Comparison of ENCODE assay signal across 8 mouse cellular contexts in genomic region chr2:90611959-90612571, GRCm38 (mm10). TPM values are rescaled to one million over a fixed set of nuclear protein-coding genes. Genes with fewer than 3 reads are reported as not detected.
A peak's percentile ranks its signal among the peaks of the same experiment; 100 is the strongest.
DNase-seq lines count a peak whose midpoint lies in the region; ATAC-seq lines count a peak whose summit lies in the region.

No protein-coding gene starts in this region.

- no peak overlapping the region for H3K4me3 ChIP-seq in intestine, embryonic 14.5 days (ENCODE audit: low read depth, low read length)
- no peak overlapping the region for H3K4me3 ChIP-seq in forebrain, embryonic 11.5 days (ENCODE audit: low read depth, low read length)

- H3K4me1 ChIP-seq in intestine, embryonic 14.5 days (replicated peaks; ENCODE audit: control insufficient read depth, insufficient read depth, low read length), result no peaks in the 10 kb centered on the region
- no peaks in the 10 kb centered on the region for H3K4me1 ChIP-seq in forebrain, embryonic 11.5 days (replicated peaks; ENCODE audit: control insufficient read depth, insufficient read depth, low read length)

- H3K27ac ChIP-seq in intestine, embryonic 14.5 days (ENCODE audit: low read depth), result no peak overlapping the region
- no peak overlapping the region for H3K27ac ChIP-seq in forebrain, embryonic 11.5 days (ENCODE audit: low read depth, low read length)

- H3K27me3 ChIP-seq in intestine, embryonic 14.5 days (replicated peaks; ENCODE audit: control insufficient read depth, insufficient read depth, low read length), result no peaks in the 10 kb centered on the region
- H3K27me3 ChIP-seq in forebrain, embryonic 11.5 days (ENCODE audit: control insufficient read depth, insufficient read depth, low read length), result no peaks in the 10 kb centered on the region

- 84% methylated on average over 10 of the region's 10 CpGs for WGBS in intestine, embryonic 14.5 days
- 86% methylated on average over 10 of the region's 10 CpGs for WGBS in forebrain, embryonic 11.5 days

- H3K9ac ChIP-seq in intestine, embryonic 14.5 days (ENCODE audit: low read length), result no peak overlapping the region
- H3K9ac ChIP-seq in forebrain, embryonic 11.5 days (ENCODE audit: low read length), result no peak overlapping the region

- no peaks in the 10 kb centered on the region for H3K9me3 ChIP-seq in intestine, embryonic 14.5 days (ENCODE audit: control insufficient read depth, low read length)
- H3K9me3 ChIP-seq in forebrain, embryonic 11.5 days (ENCODE audit: control insufficient read depth, low read length), result no peaks in the 10 kb centered on the region

- peak; percentile 76 for DNase-seq in right cerebral cortex, adult 18-20 months
- DNase-seq in right cerebral cortex, postnatal 25 days, result no peak
- DNase-seq in intestine, embryonic 14.5 days (ENCODE audit: low spot score), result no peak
- DNase-seq in left cerebral cortex, adult 11 months (ENCODE audit: low spot score), result no peak
- DNase-seq in forebrain, embryonic 11.5 days (ENCODE audit: low spot score), result no peak

- no peak overlapping the region for H3K4me2 ChIP-seq in intestine, embryonic 14.5 days (ENCODE audit: low read length)
- no peak overlapping the region for H3K4me2 ChIP-seq in forebrain, embryonic 11.5 days (ENCODE audit: low read depth, low read length, severe bottlenecking)

- peak; percentile 100 for ATAC-seq in erythroid progenitor cell, adult 5-6 weeks (replicated peaks; ENCODE audit: low FRiP score, poor library complexity, severe bottlenecking)
- ATAC-seq in intestine, embryonic 14.5 days (replicated peaks; ENCODE audit: low FRiP score, low TSS enrichment, low read depth), result 0 out of 2 replicates have a peak, but pooled peaks have one; percentile 62
- peak; percentile 97 for ATAC-seq in megakaryocyte-erythroid progenitor cell, adult 5-6 weeks (replicated peaks; ENCODE audit: low FRiP score, low TSS enrichment, poor library complexity, severe bottlenecking)
- no peak for ATAC-seq in forebrain, embryonic 11.5 days (replicated peaks; ENCODE audit: low FRiP score)
- no peak for ATAC-seq in activated CD4-positive, CD25-positive, alpha-beta regulatory T cell, adult 4 months

- no peaks in the 10 kb centered on the region for H3K36me3 ChIP-seq in intestine, embryonic 14.5 days (ENCODE audit: control insufficient read depth, insufficient read depth, low read length)
- H3K36me3 ChIP-seq in forebrain, embryonic 11.5 days (ENCODE audit: control insufficient read depth, insufficient read depth, low read length), result no peaks in the 10 kb centered on the region

RNA-seq across cellular contexts. Expression of gene Ptprj, which starts 31.6 kb away (rescaled TPM):
- total RNA-seq in erythroid progenitor cell, adult 5-6 weeks (2015; ENCODE audit: low replicate concordance), result 22.0 and 26.4 TPM in 2 replicates
- total RNA-seq in erythroid progenitor cell, adult 5-6 weeks (2017; ENCODE audit: low replicate concordance), result 14.8 and 19.1 TPM in 2 replicates
- 8.3 and 8.5 TPM in 2 replicates for polyA plus RNA-seq in intestine, embryonic 14.5 days (2014; fragmentation: Nextera tagmentation; extraction: Ambion mirVana)
- 11.4 and 14.3 TPM in 2 replicates for total RNA-seq in megakaryocyte-erythroid progenitor cell, adult 5-6 weeks (2014; fragmentation: Nextera tagmentation)
- 17.5 and 18.7 TPM in 2 replicates for total RNA-seq in megakaryocyte-erythroid progenitor cell, adult 5-6 weeks (2017)
- polyA plus RNA-seq in forebrain, embryonic 11.5 days (2014; fragmentation: Nextera tagmentation; extraction: Ambion mirVana), result 2.5 and 2.9 TPM in 2 replicates
- 1 to 10 TPM; 4.4 to 5.1 TPM for polyA plus RNA-seq in activated CD4-positive, CD25-positive, alpha-beta regulatory T cell, adult 4 months (2017; shearing (Covaris generic))

Comparison
In these comparisons a context has a peak if more than half of its experiments do, and no peak if none do; other contexts are left out.
1. ATAC-seq: peak in erythroid progenitor cell, adult 5-6 weeks (single experiment), intestine, embryonic 14.5 days (single experiment) and megakaryocyte-erythroid progenitor cell, adult 5-6 weeks (single experiment); none in forebrain, embryonic 11.5 days (single experiment) and activated CD4-positive, CD25-positive, alpha-beta regulatory T cell, adult 4 months (single experiment).